Mouse (Mus musculus) embryonic facial prominence, embryonic 14.5 days (tissue): ENCODE data around the gene Psmb7. TPM values are rescaled to one million over a fixed set of nuclear protein-coding genes. Genes with fewer than 3 reads are reported as not detected.

Source experiments
- ATAC-seq: fragments of 200-750 bp; cut with Nextera tagmentation; 2 replicates; pipeline ENCODE4 v1.8.0; 2017; ENCODE audit warnings: low read depth, moderate number of reproducible peaks, moderate TSS enrichment
- DNase-seq: peaks from one replicate; pipeline ENCODE4 v3.0.0-alpha.2; 2015; ENCODE audit warnings: low spot score
- H3K27ac ChIP-seq: fragments of 300-500 bp; sonication (generic); replicated peaks from 2 replicates; pipeline ENCODE4 v1.5.1; 2014; ENCODE audit warnings: low read depth, mild to moderate bottlenecking, low read length, moderate library complexity
- H3K27me3 ChIP-seq: fragments of 300-500 bp; sonication (generic); replicated peaks from 2 replicates; pipeline ENCODE4 v1.6.1; 2014; ENCODE audit warnings: low read length; ENCODE audit not compliant: control insufficient read depth, insufficient read depth
- H3K36me3 ChIP-seq: fragments of 300-500 bp; sonication (generic); 2 replicates; pipeline ENCODE4 v1.6.1; 2014; ENCODE audit warnings: low read length, mixed read lengths; ENCODE audit not compliant: control insufficient read depth, insufficient read depth
- H3K4me1 ChIP-seq: fragments of 300-500 bp; sonication (generic); 2 replicates; pipeline ENCODE4 v1.6.1; 2014; ENCODE audit warnings: antibody characterized with exemption, low read length; ENCODE audit not compliant: control insufficient read depth, insufficient read depth
- H3K4me2 ChIP-seq: fragments of 300-500 bp; sonication (generic); 2 replicates; pipeline ENCODE4 v1.6.1; 2014; ENCODE audit warnings: low read depth, mild to moderate bottlenecking, low read length, moderate library complexity, mixed read lengths
- H3K4me3 ChIP-seq: fragments of 300-500 bp; sonication (generic); 2 replicates; pipeline ENCODE4 v1.5.1; 2014; ENCODE audit warnings: low read depth, mild to moderate bottlenecking, low read length
- H3K9ac ChIP-seq: fragments of 300-500 bp; sonication (generic); 2 replicates; pipeline ENCODE4 v1.6.1; 2014; ENCODE audit warnings: low read depth, mild to moderate bottlenecking, low read length, moderate library complexity, mixed read lengths
- H3K9me3 ChIP-seq: fragments of 300-500 bp; sonication (generic); 2 replicates; pipeline ENCODE4 v1.6.1; 2016; ENCODE audit warnings: low read length; ENCODE audit not compliant: control insufficient read depth
- WGBS: fragments of 180-500 bp; shearing (Covaris S2); extraction: QIAGEN DNeasy Blood & Tissue Kit; methylation state at CpG from one replicate; pipeline ENCODE4 v1.1.7; 2014; 5-methylcytosine and 5-hydroxymethylcytosine counted together
- polyA plus RNA-seq: library from polyadenylated mRNA; unstranded; fragments of >200 nt; fragmentation: Nextera tagmentation; extraction: Ambion mirVana; gene quantifications from 2 replicates; pipeline ENCODE4 v1.2.1, GENCODE M21; 2014

Gene Psmb7
- polyA plus RNA-seq, 1 experiment from 2014 or later, result 243 TPM

GRCm38 (mm10) chr2:38578602-38579521 lies 65.0 kb downstream of the Psmb7 start:
- Histone ChIP-seq H3K27me3 (no peaks in the 10 kb centered on the region), H3K36me3 (peaks cover 77% of the 10 kb centered on the region; the same call in 1 of the 2 replicates), H3K4me3 (no peak overlapping the region), H3K9me3 (no peaks in the 10 kb centered on the region), H3K27ac (no peak overlapping the region; the same call in 1 of the 2 replicates), H3K4me1 (no peaks in the 10 kb centered on the region), H3K9ac (no peak overlapping the region), H3K4me2 (no peak overlapping the region)
- 73% methylated on average over 13 of the region's 13 CpGs for WGBS
- peak; percentile 53 for DNase-seq
- peak; percentile 59; the same call in 1 of the 2 replicates for ATAC-seq

- WGBS, result 85% methylated on average over 2 of the region's 2 CpGs
- Histone ChIP-seq H3K9ac (no peak overlapping the region), H3K27me3 (no peaks in the 10 kb centered on the region), H3K36me3 (peaks cover 79% of the 10 kb centered on the region), H3K4me2 (no peak overlapping the region), H3K27ac (no peak overlapping the region), H3K4me1 (no peaks in the 10 kb centered on the region), H3K9me3 (no peaks in the 10 kb centered on the region), H3K4me3 (no peak overlapping the region)
- DNase-seq (no peak), ATAC-seq (no peak)
Observed at GRCm38 (mm10) chr2:38574697-38575096, 69.2 kb downstream of the Psmb7 start.

- H3K27me3 ChIP-seq, result no peaks in the 10 kb centered on the region
- no peak for ATAC-seq
Observed at GRCm38 (mm10) chr2:38571971-38572601, 71.8 kb downstream of the Psmb7 start.

GRCm38 (mm10) chr2:38562596-38562995 lies 81.3 kb downstream of the Psmb7 start:
- Histone ChIP-seq H3K9me3 (no peaks in the 10 kb centered on the region), H3K36me3 (peaks cover 60% of the 10 kb centered on the region), H3K4me2 (no peak overlapping the region), H3K4me3 (no peak overlapping the region), H3K9ac (no peak overlapping the region), H3K27me3 (no peaks in the 10 kb centered on the region), H3K4me1 (no peaks in the 10 kb centered on the region), H3K27ac (no peak overlapping the region)
- ATAC-seq, result no peak
- no peak for DNase-seq
- 86% methylated on average over 4 of the region's 4 CpGs for WGBS

More at GRCm38 (mm10) chr2:38571971-38572601, 71.8 kb downstream of the Psmb7 start:
- Histone ChIP-seq H3K9ac (no peak overlapping the region), H3K36me3 (peaks cover 76% of the 10 kb centered on the region), H3K4me2 (no peak overlapping the region), H3K27ac (no peak overlapping the region), H3K9me3 (no peaks in the 10 kb centered on the region), H3K4me3 (no peak overlapping the region), H3K4me1 (no peaks in the 10 kb centered on the region)
- 89% methylated on average over 23 of the region's 23 CpGs for WGBS
- DNase-seq, result no peak

GRCm38 (mm10) chr2:38560296-38561227 lies 83.3 kb downstream of the Psmb7 start:
- 66% methylated on average over 16 of the region's 17 CpGs for WGBS
- Histone ChIP-seq H3K4me3 (no peak overlapping the region), H3K36me3 (peaks cover 59% of the 10 kb centered on the region), H3K9ac (no peak overlapping the region), H3K4me2 (no peak overlapping the region), H3K27me3 (no peaks in the 10 kb centered on the region), H3K9me3 (no peaks in the 10 kb centered on the region), H3K4me1 (no peaks in the 10 kb centered on the region), H3K27ac (no peak overlapping the region)
- ATAC-seq (no peak), DNase-seq (no peak)

- Histone ChIP-seq H3K9me3 (no peaks in the 10 kb centered on the region), H3K4me3 (no peak overlapping the region), H3K36me3 (peaks cover 48% of the 10 kb centered on the region), H3K4me2 (no peak overlapping the region), H3K27me3 (no peaks in the 10 kb centered on the region), H3K4me1 (no peaks in the 10 kb centered on the region), H3K27ac (no peak overlapping the region), H3K9ac (no peak overlapping the region)
- DNase-seq (no peak), ATAC-seq (no peak)
- WGBS, result 92% methylated on average over 3 of the region's 3 CpGs
Observed at GRCm38 (mm10) chr2:38556721-38557120, 87.2 kb downstream of the Psmb7 start.

- H3K27me3 ChIP-seq, result no peaks in the 10 kb centered on the region
- H3K27ac ChIP-seq, result no peak overlapping the region
- H3K4me2 ChIP-seq, result no peak overlapping the region
- H3K36me3 ChIP-seq, result peaks cover 48% of the 10 kb centered on the region
- no peak overlapping the region for H3K4me3 ChIP-seq
- ATAC-seq (no peak), DNase-seq (no peak)
- H3K9ac ChIP-seq, result no peak overlapping the region
- no peaks in the 10 kb centered on the region for H3K4me1 ChIP-seq
- 89% methylated on average over 4 of the region's 4 CpGs for WGBS
- H3K9me3 ChIP-seq, result no peaks in the 10 kb centered on the region
Observed at GRCm38 (mm10) chr2:38555659-38556058, 88.2 kb downstream of the Psmb7 start.
